Mouse (Mus musculus) olfactory bulb, adult 2 months (tissue): ENCODE results near the gene Ceacam20. TPM values are rescaled to one million over a fixed set of nuclear protein-coding genes. Genes with fewer than 3 reads are reported as not detected.
"Not testable (repeated sequence)": the region's sequence is repeated elsewhere in the genome, so short reads cannot be mapped to it uniquely, and the experiment has no call there.

Source experiments
- H3K27ac ChIP-seq: fragments of 200-500 bp; 2 replicates; pipeline ENCODE4 v1.5.1; 2012; ENCODE audit warnings: low read depth, low read length; ENCODE audit not compliant: insufficient read depth
- H3K4me1 ChIP-seq: fragments of 200-500 bp; 2 replicates; pipeline ENCODE4 v1.6.1; 2012; ENCODE audit warnings: low read length; ENCODE audit not compliant: control insufficient read depth, insufficient read depth
- H3K4me3 ChIP-seq: fragments of 200-500 bp; 2 replicates; pipeline ENCODE4 v1.5.1; 2012; ENCODE audit warnings: mild to moderate bottlenecking, low read depth, low read length, moderate library complexity; ENCODE audit not compliant: insufficient read depth
- CTCF ChIP-seq: fragments of 200-500 bp; IDR thresholded peaks from 2 replicates; pipeline ENCODE4 v1.5.1; 2012; ENCODE audit warnings: low read depth, mild to moderate bottlenecking, low read length, moderate library complexity; ENCODE audit not compliant: insufficient read depth
- POLR2A ChIP-seq: fragments of 200-500 bp; IDR thresholded peaks from 2 replicates; pipeline ENCODE4 v1.6.1; 2012; ENCODE audit warnings: mild to moderate bottlenecking, low read depth, low read length, moderate library complexity; ENCODE audit not compliant: insufficient read depth
- WGBS: fragments of 180-500 bp; shearing (Covaris S2); methylation state at CpG from one replicate; pipeline ENCODE4 v1.1.7; 2018; 5-methylcytosine and 5-hydroxymethylcytosine counted together
- polyA plus RNA-seq: library from polyadenylated mRNA; stranded (reverse); fragments of >200 nt; gene quantifications from 2 replicates; pipeline ENCODE4 v1.2.4, GENCODE M21; 2012; ENCODE audit warnings: low replicate concordance; ENCODE audit not compliant: missing spikeins, insufficient read depth, insufficient read length

Gene Ceacam20
- polyA plus RNA-seq, result not detected in 2 replicates

DNA sequence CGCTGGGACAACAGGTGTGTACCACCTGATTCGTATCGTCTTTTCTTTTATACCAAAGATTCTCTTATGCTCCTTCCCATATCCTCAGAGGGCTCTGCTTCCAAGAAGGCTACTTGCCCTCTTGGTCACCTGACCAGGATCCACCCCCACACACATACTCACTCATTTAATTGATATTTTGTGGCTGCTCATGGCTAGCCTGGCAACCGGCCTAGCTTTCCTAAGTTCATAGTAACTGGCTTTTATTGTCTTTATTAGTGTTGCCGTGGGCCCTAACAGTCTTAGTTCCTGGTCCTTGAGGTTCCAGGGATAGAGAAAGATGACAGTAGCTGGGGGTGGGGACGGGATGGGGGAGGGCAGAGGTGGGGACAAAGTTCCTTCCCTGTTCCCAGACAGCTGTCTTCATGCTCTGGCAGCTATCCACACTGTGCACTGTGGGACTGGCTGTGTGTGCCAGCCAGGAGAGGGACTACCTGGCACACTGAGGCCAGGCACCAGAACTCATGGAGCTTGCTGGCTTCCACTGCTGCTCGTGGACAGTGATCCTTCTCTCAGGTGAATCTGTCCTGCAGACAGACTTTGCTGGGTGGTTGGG, at the start of gene Ceacam20:
Gene Ceacam20 (plus strand): TSS at position 428 of the 595 bp plus-strand sequence.
- TF ChIP-seq POLR2A (no peak), CTCF (no peak)
- no peaks in the 10 kb centered on the region for H3K4me1 ChIP-seq
- 76% methylated on average over 7 of the region's 7 CpGs for WGBS

GRCm38 (mm10) chr7:19920166-19920505, 45.1 kb upstream of the Ceacam20 start:
- Histone ChIP-seq H3K4me1 (peaks cover 11% of the 10 kb centered on the region; the same call in 1 of the 2 replicates), H3K27ac (no peak overlapping the region), H3K4me3 (peak overlapping the region; percentile 67)
- TF ChIP-seq CTCF, result no peak
- no peak for TF ChIP-seq POLR2A
- WGBS, result 36% methylated on average over 4 of the region's 4 CpGs

More for the DNA sequence above, at the start of gene Ceacam20:
- H3K27ac ChIP-seq, result no peak within 1 kb of the TSS
- H3K4me3 ChIP-seq, result no peak within 1 kb of the TSS

DNA sequence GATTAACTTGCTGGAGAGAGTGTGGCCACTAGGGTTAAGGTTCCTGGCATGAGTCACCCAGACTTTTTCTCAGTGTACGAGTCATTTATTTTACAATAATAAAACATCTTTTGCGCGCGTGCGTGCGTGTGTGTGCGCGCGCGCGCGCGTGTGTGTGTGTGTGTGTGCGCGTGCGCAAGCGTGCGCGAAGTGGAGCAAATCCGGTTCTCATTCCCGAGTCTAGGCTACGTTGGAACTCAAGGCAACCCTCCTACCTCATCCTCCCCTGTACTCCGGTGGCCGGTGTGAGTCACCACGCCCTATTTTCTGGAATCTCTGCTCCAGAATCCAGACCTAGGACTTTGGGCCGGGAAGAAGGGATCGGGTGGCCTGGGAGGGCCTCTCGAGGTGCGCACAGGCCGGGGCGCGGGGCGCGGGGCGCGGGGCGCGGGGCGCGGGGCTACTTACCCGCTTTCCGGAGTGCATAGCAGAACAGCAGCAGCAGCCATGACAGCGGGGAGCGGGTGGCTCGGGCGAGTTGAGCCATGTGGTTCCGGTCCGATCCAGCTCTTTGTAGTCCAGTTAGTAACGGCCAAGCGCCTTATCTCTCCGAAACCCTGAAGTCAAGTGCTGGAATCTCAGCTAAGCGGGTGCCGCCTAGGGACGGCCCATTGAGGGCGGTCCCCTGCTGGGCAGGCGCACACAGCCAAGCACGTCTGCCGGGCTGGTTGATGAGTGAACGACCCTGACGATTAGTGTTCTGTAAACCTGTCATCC, 44.5 kb upstream of the Ceacam20 start, which contains the start of gene Pvr:
Gene Pvr (minus strand): TSS at position 655 of the 756 bp plus-strand sequence.
- no peak for TF ChIP-seq POLR2A
- TF ChIP-seq CTCF, result no peak
- under 1% methylated on average over 60 of the region's 60 CpGs for WGBS
- peak within 1 kb of the TSS; percentile 67 for H3K4me3 ChIP-seq

GRCm38 (mm10) chr7:19923354-19923753, 41.9 kb upstream of the Ceacam20 start:
- Histone ChIP-seq H3K4me3 (no peak overlapping the region), H3K4me1 (peaks cover 9% of the 10 kb centered on the region; the same call in 1 of the 2 replicates)

More for the DNA sequence above, 44.5 kb upstream of the Ceacam20 start, which contains the start of gene Pvr:
- H3K27ac ChIP-seq, result 0 out of 2 replicates have a peak within 1 kb of the TSS, but pooled peaks have one; percentile 10
- H3K4me1 ChIP-seq, result peaks cover 11% of the 10 kb centered on the region; the same call in 1 of the 2 replicates

DNA sequence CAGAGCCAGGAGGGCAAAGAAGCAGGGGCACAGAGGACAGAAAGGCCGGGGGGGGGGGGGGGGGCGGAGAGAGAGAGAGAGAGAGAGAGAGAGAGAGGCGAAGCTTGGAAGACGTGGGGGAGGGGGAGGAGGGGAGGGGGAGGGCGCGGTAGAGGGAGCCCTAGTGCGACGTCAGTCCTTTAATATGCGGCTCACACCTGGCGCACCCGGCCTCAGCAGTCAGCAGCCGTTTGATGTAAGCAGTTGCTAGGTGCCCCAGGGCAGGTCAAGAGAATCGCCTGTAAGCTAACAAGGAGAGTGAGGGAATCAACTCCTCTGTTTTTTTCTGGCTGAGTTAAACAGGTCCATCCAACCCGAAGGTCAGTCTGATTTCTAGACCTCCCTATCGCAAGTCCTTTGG, 41.4 kb upstream of the Ceacam20 start:
- WGBS, result 21% methylated on average over 10 of the region's 15 CpGs
- no peak overlapping the region for H3K27ac ChIP-seq
- no peak for TF ChIP-seq POLR2A
- no peak for TF ChIP-seq CTCF
- no peak overlapping the region for H3K4me3 ChIP-seq
- H3K4me1 ChIP-seq, result peaks cover 6% of the 10 kb centered on the region; the same call in 1 of the 2 replicates

More at GRCm38 (mm10) chr7:19923354-19923753, 41.9 kb upstream of the Ceacam20 start:
- 57% methylated on average over 2 of the region's 2 CpGs for WGBS
- H3K27ac ChIP-seq, result no peak overlapping the region
- TF ChIP-seq POLR2A (no peak), CTCF (no peak)

GRCm38 (mm10) chr7:19925376-19925775, 39.8 kb upstream of the Ceacam20 start:
- WGBS, result 67% methylated on average over 1 of the region's 1 CpGs
- peaks cover 4% of the 10 kb centered on the region; the same call in 1 of the 2 replicates for H3K4me1 ChIP-seq
- H3K4me3 ChIP-seq, result no peak overlapping the region
- TF ChIP-seq CTCF, result no peak
- TF ChIP-seq POLR2A, result no peak
- H3K27ac ChIP-seq, result no peak overlapping the region

DNA sequence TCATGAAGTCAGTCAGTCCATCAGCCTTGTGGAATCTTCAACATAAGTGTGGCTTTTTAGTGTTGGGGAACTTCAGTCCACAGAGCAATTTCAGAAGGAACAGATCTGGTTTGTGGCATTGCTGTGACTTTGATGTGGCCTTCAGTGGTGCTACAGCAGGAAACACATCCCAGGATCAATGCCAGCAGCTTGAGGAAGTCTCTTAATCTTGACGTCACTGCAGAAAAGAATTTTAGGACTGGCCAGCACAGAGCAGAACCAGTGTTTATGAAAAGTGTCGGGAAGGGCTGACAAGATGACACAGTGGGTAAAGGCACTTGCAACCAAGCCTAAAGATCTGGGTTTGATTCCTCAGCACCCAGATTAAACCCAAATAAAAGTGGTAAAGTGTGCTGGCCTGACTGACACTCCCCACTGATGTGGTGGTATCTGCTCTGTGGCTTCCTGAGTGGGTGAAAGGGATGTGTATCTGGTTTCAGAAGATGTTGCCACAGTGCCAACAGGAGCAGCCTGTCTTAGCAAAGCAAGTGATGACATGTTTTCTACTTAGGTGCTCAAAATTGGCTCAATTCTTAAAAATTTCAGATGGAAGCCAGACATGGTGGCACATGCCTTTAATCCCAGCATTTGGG, 38.2 kb upstream of the Ceacam20 start:
- no peak overlapping the region for H3K27ac ChIP-seq
- no peak overlapping the region for H3K4me3 ChIP-seq

GRCm38 (mm10) chr7:19928486-19928885, 36.7 kb upstream of the Ceacam20 start:
- 74% methylated on average over 5 of the region's 5 CpGs for WGBS
- Histone ChIP-seq H3K4me3 (no peak overlapping the region), H3K27ac (no peak overlapping the region), H3K4me1 (peaks cover 9% of the 10 kb centered on the region)
- TF ChIP-seq POLR2A, result no peak
- no peak for TF ChIP-seq CTCF

More for the DNA sequence above, 38.2 kb upstream of the Ceacam20 start:
- TF ChIP-seq POLR2A, result no peak
- TF ChIP-seq CTCF, result no peak
- 75% methylated on average over 2 of the region's 2 CpGs for WGBS
- no peaks in the 10 kb centered on the region for H3K4me1 ChIP-seq

GRCm38 (mm10) chr7:19930481-19930880, 34.7 kb upstream of the Ceacam20 start:
- not testable (repeated sequence) for H3K27ac ChIP-seq, H3K4me3 ChIP-seq
- 67% methylated on average over 6 of the region's 6 CpGs for WGBS
- H3K4me1 ChIP-seq, result peaks cover 13% of the 10 kb centered on the region
